Mouse (Mus musculus) ovary, postnatal 14 days (tissue): ENCODE data around the gene Gm49721.
"Not testable (repeated sequence)": the region's sequence is repeated elsewhere in the genome, so short reads cannot be mapped to it uniquely, and the experiment has no call there.

Source experiments
- DNase-seq: peaks from one replicate; pipeline ENCODE4 v3.0.0; 2022; ENCODE audit warnings: low spot score

The Gm49721 gene

GRCm38 (mm10) chr17:6980144-6980543 lies 1.4 kb downstream of the Gm49721 start:
- DNase-seq: not testable (repeated sequence)

DNA sequence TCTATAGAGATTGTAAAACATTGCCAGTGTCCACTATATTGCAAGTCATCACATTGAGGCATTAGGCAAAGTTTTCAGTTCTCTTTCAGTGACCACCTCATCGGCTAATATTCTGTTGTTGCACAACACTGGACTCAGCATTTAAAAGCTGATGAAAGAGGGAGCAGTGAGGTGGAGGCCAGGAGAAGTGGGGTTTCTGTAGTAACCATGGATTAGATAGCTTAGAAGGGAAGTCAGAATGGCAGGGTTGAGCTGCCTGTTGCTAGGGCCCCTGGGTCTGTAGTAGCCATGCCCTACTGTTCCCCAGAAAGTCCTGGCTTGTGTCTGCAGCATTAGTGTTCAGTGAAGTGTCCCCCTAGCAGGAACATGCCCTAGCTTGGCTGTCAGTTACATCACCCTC lies 7.4 kb downstream of the Gm49721 start:
- not testable (repeated sequence) for DNase-seq

DNA sequence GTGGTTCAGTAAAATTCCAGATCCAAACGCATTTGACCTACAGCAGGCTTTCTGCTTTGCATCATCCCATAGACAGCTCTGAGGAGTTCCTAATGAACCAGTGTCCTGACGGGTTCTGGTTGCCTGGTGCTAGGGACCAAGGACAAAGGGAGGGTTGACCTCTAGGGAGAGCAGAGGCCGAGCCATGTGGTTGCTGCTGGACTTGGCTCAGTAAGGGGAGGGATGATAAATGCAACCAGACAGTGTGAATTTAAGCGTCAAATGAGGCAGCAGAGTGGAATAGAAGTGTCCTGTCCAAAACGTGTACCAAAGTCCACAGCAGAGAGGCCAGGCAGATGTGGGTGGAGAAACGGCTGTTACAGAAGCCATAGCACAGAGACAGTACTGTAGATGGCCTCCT lies 16.8 kb downstream of the Gm49721 start:
- DNase-seq: not testable (repeated sequence)

DNA sequence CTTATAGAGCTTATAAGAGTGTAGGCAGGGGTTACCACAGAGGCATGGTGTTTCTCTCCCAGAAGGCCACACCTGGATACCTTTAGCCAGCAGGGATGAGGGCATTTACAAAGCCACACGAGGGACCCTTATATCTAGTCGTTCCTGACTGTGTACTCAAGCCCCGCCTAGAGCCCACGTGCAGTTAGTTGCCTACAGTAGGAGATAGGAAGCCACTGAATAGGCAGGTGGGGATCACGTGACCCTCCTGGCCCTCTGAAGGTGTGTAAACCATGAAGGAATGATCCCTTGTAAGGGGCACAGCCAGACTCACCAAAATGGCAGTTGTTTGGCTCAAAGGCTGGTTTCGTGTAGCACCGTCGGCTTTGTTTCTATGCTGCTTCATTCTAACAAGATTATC lies 18.1 kb downstream of the Gm49721 start:
- DNase-seq: not testable (repeated sequence)

DNA sequence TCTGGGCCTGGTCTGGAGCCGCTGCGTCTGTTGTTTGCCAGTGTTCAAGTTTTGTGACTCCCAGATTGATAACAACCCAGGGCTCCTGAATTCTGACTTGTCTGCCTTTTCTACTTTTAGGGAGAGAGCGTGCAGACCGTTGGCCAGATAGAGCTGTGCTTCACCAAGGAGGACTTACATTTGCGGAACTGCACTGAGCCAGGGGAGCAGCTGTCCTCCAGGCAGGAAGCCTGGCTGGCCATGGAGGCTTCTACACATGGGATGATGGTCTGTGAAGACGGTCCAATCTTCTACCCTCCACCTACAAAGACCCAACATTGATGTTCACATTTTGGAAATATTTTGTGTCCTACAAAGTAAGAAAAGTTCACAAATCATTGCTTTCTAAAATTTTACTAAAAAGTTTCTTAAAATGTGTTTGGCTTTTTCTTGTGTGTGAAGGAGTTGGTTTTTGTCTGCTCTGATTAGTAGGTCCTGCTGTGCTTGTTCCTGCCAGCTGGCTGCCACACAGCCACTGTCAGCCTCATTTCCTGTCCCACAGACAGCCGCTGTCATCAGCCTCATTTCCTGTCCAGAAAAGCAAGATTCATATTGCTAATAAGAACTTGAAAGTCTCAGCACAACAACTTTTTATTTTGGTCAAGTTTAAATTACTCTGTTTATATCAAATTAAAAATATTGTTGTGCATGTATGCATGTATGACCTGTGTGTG lies 19.2 kb downstream of the Gm49721 start:
- DNase-seq: not testable (repeated sequence)

DNA sequence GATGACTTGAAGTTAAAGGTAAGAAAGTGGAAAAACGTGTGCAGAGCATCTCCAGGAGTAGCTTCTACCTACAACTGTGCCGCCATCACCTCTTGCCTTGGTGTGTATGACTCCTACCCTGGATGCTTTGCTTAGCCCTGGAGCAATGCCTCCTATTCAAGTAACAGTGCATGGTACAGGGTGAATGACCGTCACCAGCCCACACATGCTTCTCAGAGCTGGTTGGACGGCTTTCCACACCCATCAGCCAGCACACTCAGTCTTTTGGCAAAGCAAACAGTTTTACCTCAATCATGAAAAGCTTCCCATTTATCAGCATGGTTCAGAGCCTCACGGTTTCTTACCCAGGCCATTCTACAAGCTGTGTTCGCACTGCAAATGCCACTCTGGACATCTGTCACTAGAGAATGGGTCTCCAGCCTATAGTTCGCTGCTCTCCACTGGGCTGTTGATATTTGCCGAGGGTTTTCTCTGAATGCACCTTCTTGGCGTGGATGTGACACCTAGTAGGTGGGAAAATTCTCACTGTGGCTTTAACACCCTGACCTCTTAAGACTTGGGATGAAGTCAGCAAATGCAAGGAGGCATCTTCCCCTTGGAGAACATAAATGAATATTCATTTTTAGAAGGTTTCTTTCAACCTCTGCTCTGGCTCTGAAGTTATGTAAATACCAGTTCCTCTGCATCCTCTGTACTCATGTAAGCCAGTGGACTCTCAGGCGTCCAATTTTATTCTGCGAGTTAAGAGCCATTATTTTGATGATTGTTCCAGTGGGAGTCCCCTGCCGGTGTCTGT lies 23.3 kb downstream of the Gm49721 start:
- DNase-seq: not testable (repeated sequence)

DNA sequence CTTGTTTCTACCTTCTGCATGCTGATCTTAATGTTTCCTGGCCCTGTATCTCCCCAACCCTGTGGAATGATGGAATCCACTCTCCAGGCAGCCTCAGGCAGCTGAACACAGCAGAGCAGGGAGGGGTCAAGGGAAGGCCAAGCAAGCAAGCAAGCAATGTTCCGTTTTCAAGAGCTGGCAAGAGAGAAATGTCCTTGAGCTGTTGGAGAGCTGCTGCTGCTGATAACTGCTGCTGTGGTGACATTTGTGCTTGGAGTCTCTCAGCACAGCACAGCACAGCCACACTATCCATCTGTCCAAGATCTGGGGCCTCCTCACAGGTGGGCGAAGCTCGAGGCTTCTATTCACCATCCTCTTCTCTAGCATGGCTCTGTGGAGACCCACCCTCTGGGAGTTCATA lies 24.7 kb downstream of the Gm49721 start:
- DNase-seq: not testable (repeated sequence)

DNA sequence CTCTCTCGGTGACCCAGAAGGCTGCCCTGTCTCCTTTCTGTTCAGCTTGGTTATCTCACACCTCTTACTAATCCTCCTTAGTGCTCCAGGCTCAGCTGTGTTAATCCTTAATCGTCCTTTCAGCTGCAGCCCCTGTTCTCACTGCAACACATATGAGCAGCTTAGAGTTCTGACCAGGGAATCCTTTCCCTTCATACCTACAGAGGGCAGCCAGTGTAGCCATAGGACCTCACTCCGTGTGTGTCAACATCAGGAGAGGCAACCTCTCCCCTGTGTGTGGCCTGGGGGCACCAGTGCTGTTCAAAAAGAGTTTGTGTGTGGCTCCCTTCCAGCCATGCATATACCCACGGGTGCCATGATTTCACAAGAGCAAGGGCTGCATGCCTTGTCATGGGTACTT lies 26.9 kb downstream of the Gm49721 start:
- not testable (repeated sequence) for DNase-seq

GRCm38 (mm10) chr17:7008885-7009284 lies 30.2 kb downstream of the Gm49721 start:
- DNase-seq: not testable (repeated sequence)

GRCm38 (mm10) chr17:7009440-7009839 lies 30.7 kb downstream of the Gm49721 start:
- not testable (repeated sequence) for DNase-seq

DNA sequence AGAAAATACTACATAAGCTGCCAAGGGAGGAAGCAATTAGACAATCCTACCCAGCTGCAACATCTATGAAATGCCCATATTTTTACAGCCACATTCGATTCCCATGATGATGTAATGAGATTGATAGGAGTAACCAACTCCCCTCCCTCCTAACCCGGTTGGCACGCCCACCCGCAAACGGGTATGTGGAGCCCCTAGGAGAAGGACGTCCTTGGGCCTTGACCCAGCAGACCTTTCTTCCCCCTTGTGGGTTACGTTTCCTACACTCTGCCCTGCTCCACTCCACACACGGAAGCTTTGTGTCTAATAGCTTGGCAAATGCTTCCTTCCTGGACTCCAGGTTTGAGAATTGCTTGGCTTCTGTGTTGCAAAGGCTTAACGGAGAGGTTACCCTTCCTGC lies 31.2 kb downstream of the Gm49721 start:
- not testable (repeated sequence) for DNase-seq

DNA sequence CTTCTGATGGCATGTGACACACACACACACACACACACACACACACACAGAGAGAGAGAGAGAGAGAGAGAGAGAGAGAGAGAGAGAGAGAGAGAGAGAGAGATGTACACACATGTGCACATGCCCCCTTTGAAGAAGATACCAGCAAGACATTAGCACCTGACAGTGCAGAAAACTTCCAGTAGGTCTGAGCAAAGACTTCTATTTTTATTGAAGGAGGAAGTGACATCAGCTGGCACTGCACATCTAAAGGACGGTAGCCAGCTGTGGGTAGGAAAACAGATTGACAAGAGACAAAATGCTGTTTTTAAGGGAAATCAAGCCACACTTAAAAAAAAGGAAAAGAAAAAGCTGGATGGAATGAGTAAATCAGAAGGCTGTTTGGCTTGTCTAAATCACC lies 35.5 kb downstream of the Gm49721 start:
- DNase-seq: not testable (repeated sequence)

GRCm38 (mm10) chr17:7025257-7025656 lies 46.6 kb downstream of the Gm49721 start, which contains the start of gene Gm1604a:
Gm1604a (plus strand) TSS chr17:7025568.
- DNase-seq: not testable (repeated sequence)

- DNase-seq: not testable (repeated sequence)
Measured at GRCm38 (mm10) chr17:7025764-7026346, 47.2 kb downstream of the Gm49721 start.

- DNase-seq: not testable (repeated sequence)
Measured at GRCm38 (mm10) chr17:7030204-7030603, 51.5 kb downstream of the Gm49721 start.

DNA sequence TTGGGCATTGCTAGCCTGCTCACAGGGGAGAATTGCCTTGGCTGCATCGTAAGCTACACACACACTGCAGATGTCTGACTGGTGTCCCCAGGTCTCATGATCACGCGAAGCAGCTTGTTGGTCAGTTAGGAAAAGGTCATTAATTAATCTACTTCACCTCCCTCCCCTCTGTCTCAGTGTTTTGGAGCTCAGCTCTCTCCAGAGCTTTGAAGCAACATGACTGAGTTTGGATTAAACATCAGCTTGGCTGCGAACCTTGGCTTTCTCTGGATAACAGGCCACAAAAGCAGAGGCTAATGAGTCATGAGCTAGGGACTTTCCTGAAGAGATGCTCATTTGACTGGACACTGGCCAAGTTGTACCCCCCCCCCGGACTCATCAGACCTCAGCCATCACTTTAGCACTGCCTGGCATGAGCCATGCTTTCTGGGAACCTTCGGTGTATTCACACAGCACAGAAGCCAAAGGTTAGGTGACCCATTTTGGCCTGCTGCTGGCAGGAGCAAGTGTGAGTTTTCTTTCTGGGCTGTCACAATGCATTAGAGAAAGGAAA lies 52.0 kb downstream of the Gm49721 start:
- not testable (repeated sequence) for DNase-seq

GRCm38 (mm10) chr17:7033192-7034166 lies 54.8 kb downstream of the Gm49721 start:
- DNase-seq: not testable (repeated sequence)

DNA sequence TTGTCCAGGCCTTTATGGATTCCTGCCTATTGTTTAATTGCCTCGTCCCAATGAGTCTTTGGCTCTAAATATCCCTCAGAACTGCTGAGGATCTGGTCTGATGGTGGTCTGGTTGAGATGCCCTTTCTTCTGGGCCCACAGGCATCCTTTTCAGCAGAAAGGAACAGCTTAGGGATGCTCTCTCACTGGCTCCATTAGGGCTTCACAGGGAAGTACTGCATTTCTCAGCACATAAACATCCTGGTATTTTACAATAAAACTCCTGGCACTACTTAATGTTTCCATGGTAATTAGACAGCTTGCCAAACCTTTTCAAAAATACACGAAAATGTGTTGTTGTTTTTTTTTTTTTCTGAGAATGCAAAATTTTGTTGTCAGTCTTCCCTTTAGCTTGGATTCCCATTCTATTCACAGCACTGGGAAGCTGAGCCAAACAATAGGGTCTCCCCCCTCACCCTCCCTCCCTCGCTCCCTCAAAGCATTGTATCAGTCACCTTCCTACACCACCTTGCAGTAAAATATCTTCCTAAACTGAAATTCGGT lies 90.4 kb downstream of the Gm49721 start:
- not testable (repeated sequence) for DNase-seq

GRCm38 (mm10) chr17:7069561-7070240 lies 91.0 kb downstream of the Gm49721 start:
- DNase-seq: not testable (repeated sequence)

- DNase-seq: not testable (repeated sequence)
Measured at GRCm38 (mm10) chr17:7074494-7074893, 95.8 kb downstream of the Gm49721 start.
